Mouse (Mus musculus): ENCODE data around the gene Oxld1.

GRCm38 (mm10) chr11:120442765-120443280, 15.0 kb downstream of the Oxld1 start:
- TF ChIP-seq POLR2A (IDR thresholded peaks at IDR 0.05; ENCODE audit: borderline replicate concordance, low read depth, low read length), result no peak
- no peak for TF ChIP-seq CTCF (IDR thresholded peaks at IDR 0.05; ENCODE audit: low read depth, low read length)
